ENCODE assay signal across 27 mouse cellular contexts in the genomic region with DNA sequence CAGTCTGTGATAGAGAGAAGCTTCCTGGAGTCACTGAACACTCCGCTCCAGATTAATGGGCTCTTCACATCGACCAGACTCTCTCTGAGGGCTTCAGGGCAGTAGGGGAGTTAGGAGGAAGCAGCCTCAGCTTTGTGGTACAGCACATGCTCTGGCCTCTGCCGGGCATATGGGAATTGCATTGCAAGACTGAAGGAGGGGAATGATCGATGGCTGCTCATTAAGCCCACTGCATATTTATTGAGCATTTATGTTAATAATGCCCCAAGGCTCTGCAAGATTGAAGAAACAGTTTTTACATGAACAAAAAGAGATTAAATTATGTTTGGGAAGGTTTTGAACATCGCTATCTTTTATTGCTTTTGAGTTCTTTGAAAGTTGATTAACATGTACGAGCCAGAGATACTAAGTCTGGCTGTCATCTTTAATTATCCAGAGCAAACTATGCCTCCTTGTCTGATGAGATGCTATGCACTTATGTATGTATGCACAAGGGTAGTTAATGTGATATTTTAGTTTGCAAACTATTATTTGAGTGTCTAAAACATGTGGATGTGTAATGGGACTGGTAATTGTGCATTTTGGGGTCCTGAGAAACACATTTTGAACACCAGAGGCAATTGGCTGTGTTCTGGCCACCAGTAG. TPM values are rescaled to one million over a fixed set of nuclear protein-coding genes. Genes with fewer than 3 reads are reported as not detected.
A peak's percentile ranks its signal among the peaks of the same experiment; 100 is the strongest.
DNase-seq lines count a peak whose midpoint lies in the region; ATAC-seq and TF ChIP-seq lines count a peak whose summit lies in the region.
"Had no signal": no experiment of that assay in that cellular context is flagged by ENCODE, and none has a peak within 500 bp of the region (broad histone marks: within the 10 kb centered on the region; RNA-seq: fewer than 3 reads in every experiment).

No protein-coding gene starts in this region.

- peak; percentile 91 for ATAC-seq in hindbrain, embryonic 12.5 days (ENCODE audit: low FRiP score)
- ATAC-seq in hindbrain, postnatal 0 days: no peak
- ATAC-seq in hindbrain, embryonic 13.5 days (ENCODE audit: low FRiP score): peak; percentile 87
- ATAC-seq in midbrain, postnatal 0 days (ENCODE audit: low FRiP score): no peak
- ATAC-seq: forebrain, postnatal 0 days; Patski had no signal

- TF ChIP-seq CTCF in hindbrain, postnatal 0 days (IDR thresholded peaks at IDR 0.05; ENCODE audit: low read depth): no peak
- no peak for TF ChIP-seq CTCF in midbrain, postnatal 0 days (IDR thresholded peaks at IDR 0.05)

- H3K27me3 ChIP-seq in hindbrain, embryonic 12.5 days: no peaks in the 10 kb centered on the region
- 0 out of 2 replicates have a peak, but pooled peaks cover 3% of the 10 kb centered on the region for H3K27me3 ChIP-seq in hindbrain, postnatal 0 days (ENCODE audit: insufficient read depth, low read length)
- H3K27me3 ChIP-seq in hindbrain, embryonic 13.5 days: peaks cover 8% of the 10 kb centered on the region; the same call in 1 of the 2 replicates
- no peaks in the 10 kb centered on the region for H3K27me3 ChIP-seq in midbrain, postnatal 0 days (ENCODE audit: insufficient read depth, low read length)
- H3K27me3 ChIP-seq: CH12.LX; liver, embryonic 15.5 days; lung, embryonic 15.5 days; Patski; stomach, embryonic 15.5 days had no signal

- no peak overlapping the region for H3K9ac ChIP-seq in hindbrain, embryonic 12.5 days
- no peak overlapping the region for H3K9ac ChIP-seq in hindbrain, postnatal 0 days (replicated peaks; ENCODE audit: low read length)
- no peak overlapping the region for H3K9ac ChIP-seq in hindbrain, embryonic 13.5 days
- H3K9ac ChIP-seq in midbrain, postnatal 0 days (replicated peaks; ENCODE audit: low read length, poor library complexity, severe bottlenecking): no peak overlapping the region
- H3K9ac ChIP-seq: forebrain, postnatal 0 days; liver, embryonic 15.5 days; lung, embryonic 15.5 days; stomach, embryonic 15.5 days had no signal

- no peak overlapping the region for H3K4me2 ChIP-seq in hindbrain, embryonic 12.5 days (replicated peaks)
- no peak overlapping the region for H3K4me2 ChIP-seq in hindbrain, postnatal 0 days (ENCODE audit: low read depth, low read length)
- H3K4me2 ChIP-seq in hindbrain, embryonic 13.5 days: no peak overlapping the region
- no peak overlapping the region for H3K4me2 ChIP-seq in midbrain, postnatal 0 days (ENCODE audit: low read depth, low read length, poor library complexity, severe bottlenecking)
- H3K4me2 ChIP-seq: liver, embryonic 15.5 days; lung, embryonic 15.5 days; stomach, embryonic 15.5 days had no signal

- DNase-seq in hindbrain, postnatal 0 days (ENCODE audit: low spot score): no peak
- peak; percentile 41 for DNase-seq in mesoderm, embryonic 11.5 days (ENCODE audit: low read depth, low spot score)
- DNase-seq in midbrain, postnatal 0 days (ENCODE audit: low spot score): peak; percentile 17
- no peak for DNase-seq in adrenal gland, postnatal 10 days
- DNase-seq in right cerebral cortex, adult 18-20 months: no peak
- DNase-seq: B cell, adult 2 months; cerebellum, adult 18-20 months; cerebellum, postnatal 25 days; forebrain, postnatal 0 days; gastrocnemius, postnatal 14 days; kidney, adult 8-10 months; kidney, postnatal 10 days; liver; lung, postnatal 36 days; thymus, postnatal 25 days had no signal

- H3K9me3 ChIP-seq in hindbrain, embryonic 12.5 days (replicated peaks): no peaks in the 10 kb centered on the region
- H3K9me3 ChIP-seq in hindbrain, postnatal 0 days (ENCODE audit: low read length): no peaks in the 10 kb centered on the region
- no peaks in the 10 kb centered on the region for H3K9me3 ChIP-seq in hindbrain, embryonic 13.5 days
- no peaks in the 10 kb centered on the region for H3K9me3 ChIP-seq in midbrain, postnatal 0 days (ENCODE audit: low read length)
- H3K9me3 ChIP-seq: G1E; limb, embryonic 10.5 days; liver, embryonic 15.5 days; lung, embryonic 15.5 days; megakaryocyte, embryonic 14.5 days; stomach, embryonic 15.5 days had no signal

- peaks cover 13% of the 10 kb centered on the region for H3K4me1 ChIP-seq in hindbrain, embryonic 12.5 days
- H3K4me1 ChIP-seq in hindbrain, postnatal 0 days (ENCODE audit: insufficient read depth, low read length): no peaks in the 10 kb centered on the region
- H3K4me1 ChIP-seq in hindbrain, embryonic 13.5 days (replicated peaks): peaks cover 20% of the 10 kb centered on the region
- H3K4me1 ChIP-seq in midbrain, postnatal 0 days (ENCODE audit: insufficient read depth, low read length): no peaks in the 10 kb centered on the region
- H3K4me1 ChIP-seq: liver, embryonic 15.5 days had no signal

- no peak overlapping the region for H3K4me3 ChIP-seq in hindbrain, embryonic 12.5 days
- no peak overlapping the region for H3K4me3 ChIP-seq in hindbrain, postnatal 0 days (ENCODE audit: low read length)
- H3K4me3 ChIP-seq in hindbrain, embryonic 13.5 days: no peak overlapping the region
- no peak overlapping the region for H3K4me3 ChIP-seq in midbrain, postnatal 0 days (ENCODE audit: low read depth, low read length)
- H3K4me3 ChIP-seq: left cerebral cortex, adult 2 months; limb, embryonic 10.5 days; liver, embryonic 15.5 days; lung, embryonic 15.5 days; megakaryocyte, embryonic 14.5 days; myocyte; stomach, embryonic 15.5 days had no signal

- H3K36me3 ChIP-seq in hindbrain, embryonic 12.5 days: no peaks in the 10 kb centered on the region
- H3K36me3 ChIP-seq in hindbrain, postnatal 0 days (ENCODE audit: insufficient read depth, low read length): no peaks in the 10 kb centered on the region
- H3K36me3 ChIP-seq in hindbrain, embryonic 13.5 days: no peaks in the 10 kb centered on the region
- H3K36me3 ChIP-seq in midbrain, postnatal 0 days (ENCODE audit: insufficient read depth, low read length): no peaks in the 10 kb centered on the region
- H3K36me3 ChIP-seq: G1E; limb, embryonic 10.5 days; liver, embryonic 15.5 days; lung, embryonic 15.5 days; stomach, embryonic 15.5 days had no signal

- H3K27ac ChIP-seq in hindbrain, embryonic 12.5 days: no peak overlapping the region
- H3K27ac ChIP-seq in hindbrain, postnatal 0 days: no peak overlapping the region
- 0 out of 2 replicates have a peak overlapping the region, but pooled peaks have one; percentile 10 for H3K27ac ChIP-seq in hindbrain, embryonic 13.5 days
- no peak overlapping the region for H3K27ac ChIP-seq in midbrain, postnatal 0 days (ENCODE audit: low read depth, low read length)
- H3K27ac ChIP-seq: left cerebral cortex, adult 2 months; limb, embryonic 10.5 days; liver, embryonic 15.5 days; lung, embryonic 15.5 days; stomach, embryonic 15.5 days had no signal

- 49% methylated on average over 6 of the region's 6 CpGs for WGBS in hindbrain, embryonic 12.5 days
- 48% methylated on average over 6 of the region's 6 CpGs for WGBS in hindbrain, postnatal 0 days
- WGBS in hindbrain, embryonic 13.5 days: 30% methylated on average over 6 of the region's 6 CpGs
- 48% methylated on average over 6 of the region's 6 CpGs for WGBS in midbrain, postnatal 0 days

RNA-seq across cellular contexts. Expression of a gene that starts 13.9 kb away (rescaled TPM):
- 9.7 and 11.1 TPM in 2 replicates for polyA plus RNA-seq in hindbrain, embryonic 12.5 days (2016; fragmentation: Nextera tagmentation; extraction: Ambion mirVana)
- 9.9 and 10.2 TPM in 2 replicates for total RNA-seq in hindbrain, postnatal 0 days (2014; rRNA removed)
- 6.7 and 8.1 TPM in 2 replicates for polyA plus RNA-seq in hindbrain, postnatal 0 days (2015; fragmentation: Nextera tagmentation; extraction: Ambion mirVana)
- 5.8 and 6.0 TPM in 2 replicates for polyA plus RNA-seq in hindbrain, embryonic 13.5 days (2015; fragmentation: Nextera tagmentation; extraction: Ambion mirVana)
- 9.2 and 11.1 TPM in 2 replicates for total RNA-seq in midbrain, postnatal 0 days (2014; rRNA removed)
- polyA plus RNA-seq in midbrain, postnatal 0 days (2015; fragmentation: Nextera tagmentation; extraction: Ambion mirVana): 6.3 and 7.3 TPM in 2 replicates
- 1 to 10 TPM; 6.7 to 7.3 TPM for total RNA-seq in adrenal gland, postnatal 10 days (2021)
- polyA plus RNA-seq: G1E had no signal

Comparison
In these comparisons a context has a peak if more than half of its experiments do, and no peak if none do; other contexts are left out.
1. ATAC-seq: peak in hindbrain, embryonic 12.5 days (single experiment) and hindbrain, embryonic 13.5 days (single experiment); none in hindbrain, postnatal 0 days (single experiment) and midbrain, postnatal 0 days (single experiment).
2. DNase-seq: peak in mesoderm, embryonic 11.5 days (single experiment) and midbrain, postnatal 0 days (single experiment); none in hindbrain, postnatal 0 days (single experiment), adrenal gland, postnatal 10 days (single experiment) and right cerebral cortex, adult 18-20 months (single experiment).